Comparison of ENCODE assay signal across 21 mouse cellular contexts in the genomic region with DNA sequence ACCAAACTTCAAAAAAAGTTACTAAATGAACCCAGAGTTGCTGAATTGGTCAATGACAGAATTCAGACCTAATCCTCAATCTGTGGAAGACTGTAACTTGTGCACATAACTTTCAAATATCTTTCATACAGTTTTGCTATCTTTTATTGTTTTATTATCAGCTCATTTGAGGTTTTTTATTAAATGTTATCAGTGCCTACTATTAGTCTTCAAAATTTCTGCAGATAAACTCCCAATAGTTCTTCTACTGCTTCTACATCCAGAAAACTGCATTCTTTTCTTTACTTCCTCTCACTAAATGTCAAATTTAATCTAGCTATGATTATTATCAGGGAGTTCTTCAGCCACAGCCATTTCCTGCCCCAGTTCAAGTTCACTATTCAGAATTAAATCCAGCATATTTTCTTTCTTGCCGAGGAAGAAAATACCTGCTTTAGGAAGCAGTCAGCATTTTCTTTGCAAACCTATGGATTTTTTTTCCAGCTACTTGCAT. TPM values are rescaled to one million over a fixed set of nuclear protein-coding genes. Genes with fewer than 3 reads are reported as not detected.
DNase-seq lines count a peak whose midpoint lies in the region; ATAC-seq lines count a peak whose summit lies in the region.
"Had no signal": no experiment of that assay in that cellular context is flagged by ENCODE, and none has a peak within 500 bp of the region (broad histone marks: within the 10 kb centered on the region; RNA-seq: fewer than 3 reads in every experiment).

No protein-coding gene starts in this region.

- H3K36me3 ChIP-seq in heart, embryonic 16.5 days (ENCODE audit: control insufficient read depth, insufficient read depth), result no peaks in the 10 kb centered on the region
- H3K36me3 ChIP-seq: embryonic facial prominence, embryonic 10.5 days; embryonic facial prominence, embryonic 12.5 days; forebrain, embryonic 15.5 days had no signal

- H3K9me3 ChIP-seq in heart, embryonic 16.5 days (replicated peaks; ENCODE audit: control insufficient read depth, low read length), result no peaks in the 10 kb centered on the region
- H3K9me3 ChIP-seq: embryonic facial prominence, embryonic 10.5 days; embryonic facial prominence, embryonic 12.5 days; forebrain, embryonic 13.5 days; forebrain, embryonic 15.5 days had no signal

- peaks cover 21% of the 10 kb centered on the region for H3K4me1 ChIP-seq in heart, embryonic 16.5 days (ENCODE audit: control insufficient read depth, insufficient read depth, low read length)
- H3K4me1 ChIP-seq: embryonic facial prominence, embryonic 12.5 days had no signal

- H3K9ac ChIP-seq in heart, embryonic 16.5 days (ENCODE audit: low read length), result no peak overlapping the region
- H3K9ac ChIP-seq: embryonic facial prominence, embryonic 12.5 days; forebrain, embryonic 13.5 days; forebrain, embryonic 15.5 days; forebrain, postnatal 0 days had no signal

- no peaks in the 10 kb centered on the region for H3K27me3 ChIP-seq in heart, embryonic 16.5 days (ENCODE audit: control insufficient read depth, insufficient read depth, low read length)
- H3K27me3 ChIP-seq: embryonic facial prominence, embryonic 12.5 days; forebrain, embryonic 13.5 days; forebrain, embryonic 15.5 days; Patski had no signal

- DNase-seq in heart, adult 18-20 months, result no peak
- no peak for DNase-seq in kidney, postnatal 25 days
- DNase-seq in left cerebral cortex, adult 8-10 months (ENCODE audit: low spot score in 2 of 2), result no peak
- no peak for DNase-seq in cerebellum, postnatal 14 days
- DNase-seq: adrenal gland, adult 2 months; adrenal gland, postnatal 10 days; adrenal gland, postnatal 25 days; cerebellum, adult 11 months; cerebellum, adult 18-20 months; cerebellum, adult 8-10 months; cerebellum, adult 9-11 months; cerebellum, postnatal 25 days; forebrain, postnatal 0 days had no signal

- no peak for ATAC-seq in heart, embryonic 16.5 days (replicated peaks; ENCODE audit: extremely low read depth, insufficient read depth, low FRiP score)
- ATAC-seq in CD4-positive, CD25-positive, alpha-beta regulatory T cell, adult 4 months, result peak; percentile 32
- peak; percentile 24 for ATAC-seq in activated CD4-positive, CD25-positive, alpha-beta regulatory T cell, adult 4 months
- ATAC-seq: forebrain, embryonic 13.5 days; forebrain, embryonic 15.5 days; forebrain, postnatal 0 days; Patski had no signal

- WGBS in heart, embryonic 16.5 days, result 51% methylated on average over 1 of the region's 1 CpGs

- H3K4me3 ChIP-seq in heart, embryonic 16.5 days (ENCODE audit: low read length), result no peak overlapping the region
- H3K4me3 ChIP-seq: embryonic facial prominence, embryonic 10.5 days; embryonic facial prominence, embryonic 12.5 days; forebrain, embryonic 13.5 days; forebrain, embryonic 15.5 days had no signal

- H3K4me2 ChIP-seq in heart, embryonic 16.5 days (ENCODE audit: low read depth, low read length), result no peak overlapping the region
- H3K4me2 ChIP-seq: embryonic facial prominence, embryonic 12.5 days; forebrain, embryonic 13.5 days; forebrain, embryonic 15.5 days had no signal

- 0 out of 2 replicates have a peak overlapping the region, but pooled peaks have one; percentile 10 for H3K27ac ChIP-seq in heart, embryonic 16.5 days (ENCODE audit: low read length)
- H3K27ac ChIP-seq: embryonic facial prominence, embryonic 10.5 days; embryonic facial prominence, embryonic 12.5 days; forebrain, embryonic 13.5 days; forebrain, embryonic 15.5 days had no signal

RNA-seq across cellular contexts. Expression of gene Phtf2, which starts 4.9 kb away (rescaled TPM):
- 34.2 and 38.9 TPM in 2 replicates for polyA plus RNA-seq in heart, embryonic 16.5 days (2015; fragmentation: Nextera tagmentation; extraction: Ambion mirVana)
- 10 to 100 TPM; 62.5 to 66.6 TPM for total RNA-seq in heart, adult 18-20 months (2021)
- 10 to 100 TPM; 46.0 to 49.2 TPM for polyA plus RNA-seq in CD4-positive, CD25-positive, alpha-beta regulatory T cell, adult 4 months (2017; shearing (Covaris generic))
- 10 to 100 TPM; 41.5 to 45.4 TPM for polyA plus RNA-seq in activated CD4-positive, CD25-positive, alpha-beta regulatory T cell, adult 4 months (2017; shearing (Covaris generic))
- total RNA-seq in left cerebral cortex, adult 8-10 months (2022), result 10 to 100 TPM; 14.1 to 16.6 (median 15.0) TPM

RNA-seq across cellular contexts. Expression of gene Tmem60, which starts 5.0 kb away (rescaled TPM):
- 51.1 and 51.6 TPM in 2 replicates for polyA plus RNA-seq in heart, embryonic 16.5 days (2015; fragmentation: Nextera tagmentation; extraction: Ambion mirVana)
- 10 to 100 TPM; 23.1 to 25.6 TPM for total RNA-seq in heart, adult 18-20 months (2021)
- 10 to 100 TPM; 45.1 to 57.8 TPM for polyA plus RNA-seq in CD4-positive, CD25-positive, alpha-beta regulatory T cell, adult 4 months (2017; shearing (Covaris generic))
- polyA plus RNA-seq in activated CD4-positive, CD25-positive, alpha-beta regulatory T cell, adult 4 months (2017; shearing (Covaris generic)), result 10 to 100 TPM; 50.2 to 53.9 TPM
- 10 to 100 TPM; 23.1 to 25.3 (median 24.4) TPM for total RNA-seq in left cerebral cortex, adult 8-10 months (2022)
